Mouse (Mus musculus) B cell, adult (primary cell): Measurements from ENCODE around the gene Pik3r2. TPM values are rescaled to one million over a fixed set of nuclear protein-coding genes. Genes with fewer than 3 reads are reported as not detected.

Source experiments
- total RNA-seq: library from RNA; stranded (reverse); gene quantifications from 4 replicates; pipeline ENCODE4 v1.2.4, GENCODE M21; 2023; ENCODE audit not compliant: inconsistent age

Pik3r2 gene
- 23.1 to 25.4 TPM (median 24.1 TPM) in 4 replicates for total RNA-seq

GRCm38 (mm10) chr8:70776496-70777444 lies at the start of gene Pik3r2:
TSS of gene Pik3r2 (minus strand) at chr8:70776713.

GRCm38 (mm10) chr8:70808239-70808638 lies 31.7 kb upstream of the Pik3r2 start, which contains the start of gene Il12rb1:
TSS of gene Il12rb1 (plus strand) at chr8:70808449.

GRCm38 (mm10) chr8:70804481-70805206 lies 28.1 kb upstream of the Pik3r2 start, which contains the start of gene Mast3:
TSS of gene Mast3 (minus strand) at chr8:70805054.

GRCm38 (mm10) chr8:70760775-70761406 lies 15.6 kb downstream of the Pik3r2 start, which contains the start of gene Mpv17l2:
TSS of gene Mpv17l2 (minus strand) at chr8:70760946.

GRCm38 (mm10) chr8:70754043-70754870 lies 22.3 kb downstream of the Pik3r2 start, which contains the start of gene Rab3a:
TSS of gene Rab3a (plus strand) at chr8:70754679.

GRCm38 (mm10) chr8:70723486-70724210 lies 52.9 kb downstream of the Pik3r2 start, which contains the start of gene Pde4c:
TSS of gene Pde4c (plus strand) at chr8:70723720.

GRCm38 (mm10) chr8:70718297-70718696 lies 58.2 kb downstream of the Pik3r2 start, which contains the start of gene Gm3336:
TSS of gene Gm3336 (plus strand) at chr8:70718543.

Other genes starting within 250 kb of the Pik3r2 start
- 246 to 268 TPM (median 258 TPM) in 4 replicates for gene Fkbp8, start 249.0 kb downstream of the Pik3r2 start, total RNA-seq
- 54.8 to 67.2 TPM (median 60.8 TPM) in 4 replicates for gene Kxd1, start 248.8 kb downstream of the Pik3r2 start, total RNA-seq
- 27.0 to 37.0 TPM (median 32.5 TPM) in 4 replicates for gene Ell, start 237.3 kb downstream of the Pik3r2 start, total RNA-seq
- 95.3 to 112 TPM (median 100 TPM) in 4 replicates for gene Isyna1, start 182.3 kb downstream of the Pik3r2 start, total RNA-seq
- 61.1 to 68.9 TPM (median 66.7 TPM) in 4 replicates for gene Ssbp4, start 167.8 kb downstream of the Pik3r2 start, total RNA-seq
- gene Lrrc25, start 160.6 kb downstream of the Pik3r2 start, total RNA-seq = 4.0 to 6.8 TPM (median 5.4 TPM) in 4 replicates
- not detected in 4 replicates for gene Gdf15, start 144.3 kb downstream of the Pik3r2 start, total RNA-seq
- 7.3 to 13.8 TPM (median 11.9 TPM) in 4 replicates for gene Pgpep1, start 116.3 kb downstream of the Pik3r2 start, total RNA-seq
- 110 to 142 TPM (median 130 TPM) in 4 replicates for gene Lsm4, start 103.5 kb downstream of the Pik3r2 start, total RNA-seq
- 2,155 to 2,567 TPM (median 2,406 TPM) in 4 replicates for gene Jund, start 77.8 kb downstream of the Pik3r2 start, total RNA-seq
- gene Iqcn, start 73.3 kb downstream of the Pik3r2 start, total RNA-seq = 40.3 to 68.5 TPM (median 46.5 TPM) in 4 replicates
- 0.87 to 2.4 TPM in 2 of 4 replicates, not detected in the others for gene Gm3336, start 58.2 kb downstream of the Pik3r2 start, total RNA-seq
- 2.7 to 6.0 TPM (median 3.9 TPM) in 4 replicates for gene Pde4c, start 53.0 kb downstream of the Pik3r2 start, total RNA-seq
- 8.1 to 11.7 TPM (median 10.3 TPM) in 4 replicates for gene Rab3a, start 22.0 kb downstream of the Pik3r2 start, total RNA-seq
- 23.5 to 28.2 TPM (median 25.8 TPM) in 4 replicates for gene Mpv17l2, start 15.8 kb downstream of the Pik3r2 start, total RNA-seq
- gene Mast3, start 28.3 kb upstream of the Pik3r2 start, total RNA-seq = 195 to 225 TPM (median 218 TPM) in 4 replicates
- 0.70 to 2.7 TPM (median 1.5 TPM) in 4 replicates for gene Il12rb1, start 31.7 kb upstream of the Pik3r2 start, total RNA-seq
- 19.3 to 21.0 TPM (median 20.2 TPM) in 4 replicates for gene Arrdc2, start 63.0 kb upstream of the Pik3r2 start, total RNA-seq
- gene Kcnn1, start 86.5 kb upstream of the Pik3r2 start, total RNA-seq = 0.15 to 0.18 TPM in 2 of 4 replicates, not detected in the others
- gene Ccdc124, start 97.2 kb upstream of the Pik3r2 start, total RNA-seq = 36.9 to 45.2 TPM (median 43.9 TPM) in 4 replicates
- gene Slc5a5, start 116.0 kb upstream of the Pik3r2 start, total RNA-seq = not detected in 4 replicates
- gene Rpl18a, start 120.7 kb upstream of the Pik3r2 start, total RNA-seq = 4,077 to 4,166 TPM (median 4,161 TPM) in 4 replicates
- 54.1 to 74.7 TPM (median 67.4 TPM) in 4 replicates for gene Map1s, start 129.2 kb upstream of the Pik3r2 start, total RNA-seq